Mouse (Mus musculus) CH12F3 (cell line): Measurements from ENCODE around the gene Ifi27l2b.

ENCODE experiments used
- in situ Hi-C: fragments of 300-500 bp; cut with MboI; formaldehyde crosslinking; loops from 2 replicates; pipeline ENCODE4 v1.14.3; 2020; ENCODE audit warnings: low sequenced_read_pairs

Ifi27l2b gene

GRCm38 (mm10) chr12:103437601-103438000 lies 19.4 kb downstream of the Ifi27l2b start:
- in situ Hi-C loops = no loop called here

- in situ Hi-C loops = no loop called here
Observed at GRCm38 (mm10) chr12:103434861-103435260, 22.2 kb downstream of the Ifi27l2b start.

GRCm38 (mm10) chr12:103433986-103434731 lies 22.9 kb downstream of the Ifi27l2b start, which contains the start of gene Ifi27:
Ifi27 (plus strand) TSS chr12:103434211.
- in situ Hi-C loops = no loop called here

- in situ Hi-C loops = no loop called here
Observed at GRCm38 (mm10) chr12:103433430-103433829, 23.6 kb downstream of the Ifi27l2b start.

- in situ Hi-C loops = loop anchor here (10.0 kb wide), 1 partner anchor 68 kb away; no protein-coding TSS in a partner anchor
Observed at GRCm38 (mm10) chr12:103426710-103427109, 30.3 kb downstream of the Ifi27l2b start.

GRCm38 (mm10) chr12:103425729-103426470 lies 31.1 kb downstream of the Ifi27l2b start, which contains the start of gene Ddx24:
Ddx24 (minus strand) TSS chr12:103425830.
- in situ Hi-C loops = loop anchor here (10.0 kb wide), 1 partner anchor 69 kb away; no protein-coding TSS in a partner anchor

- in situ Hi-C loops = loop anchor here (10.0 kb wide), 1 partner anchor 70 kb away; no protein-coding TSS in a partner anchor
Observed at GRCm38 (mm10) chr12:103425016-103425728, 31.9 kb downstream of the Ifi27l2b start.

GRCm38 (mm10) chr12:103408144-103408543 lies 48.9 kb downstream of the Ifi27l2b start:
- in situ Hi-C loops = no loop called here

GRCm38 (mm10) chr12:103407720-103408119 lies 49.3 kb downstream of the Ifi27l2b start, which contains the start of gene 9330161L09Rik:
9330161L09Rik (minus strand) TSS chr12:103407820.
- in situ Hi-C loops = no loop called here

GRCm38 (mm10) chr12:103404131-103404530 lies 52.9 kb downstream of the Ifi27l2b start:
- in situ Hi-C loops = no loop called here
